Mouse (Mus musculus): ENCODE measurements around the gene Nwd1.

Gene Nwd1

DNA sequence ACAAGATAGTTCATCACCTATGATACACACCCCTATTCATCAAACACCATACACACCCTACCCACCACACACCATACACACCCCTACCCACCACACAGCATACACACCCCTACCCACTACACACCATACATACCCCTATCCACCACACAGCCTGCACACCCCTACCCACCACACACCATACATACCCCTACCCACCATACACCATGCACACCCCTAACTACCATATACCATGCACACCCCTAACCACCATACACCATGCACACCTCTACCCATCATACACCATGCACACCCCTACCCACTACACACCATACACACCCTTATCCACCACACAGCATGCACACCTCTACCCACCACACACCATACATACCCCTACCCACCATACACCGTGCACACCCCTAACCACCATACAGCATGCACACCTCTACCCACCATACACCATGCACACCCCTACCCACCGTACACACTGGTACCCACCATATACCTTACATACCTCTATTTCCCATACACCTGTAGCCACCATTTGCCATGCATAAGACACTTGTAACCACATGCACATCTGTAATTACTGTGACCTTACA, 51.9 kb downstream of the Nwd1 start:
- no peak for DNase-seq (ENCODE audit: low spot score)

DNA sequence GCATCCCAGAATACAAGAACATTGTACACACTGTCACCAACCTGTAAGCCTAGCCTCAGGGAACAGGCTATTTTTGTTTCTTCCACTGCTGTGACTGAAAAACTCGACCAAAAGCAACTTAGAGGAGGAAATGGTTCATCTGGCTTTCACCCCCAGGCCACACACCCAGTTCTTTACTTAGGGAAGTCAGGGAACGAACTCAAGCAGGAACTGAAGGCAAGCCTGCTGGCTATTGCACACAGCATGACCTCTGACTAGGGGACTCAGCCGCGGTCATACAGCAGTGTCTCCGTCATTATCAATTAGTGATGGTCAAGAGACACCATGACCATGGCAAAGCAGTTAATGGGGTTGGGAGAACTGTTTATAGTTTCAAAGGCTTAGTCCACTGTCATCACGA, 66.1 kb downstream of the Nwd1 start:
- DNase-seq (ENCODE audit: low spot score), result no peak

DNA sequence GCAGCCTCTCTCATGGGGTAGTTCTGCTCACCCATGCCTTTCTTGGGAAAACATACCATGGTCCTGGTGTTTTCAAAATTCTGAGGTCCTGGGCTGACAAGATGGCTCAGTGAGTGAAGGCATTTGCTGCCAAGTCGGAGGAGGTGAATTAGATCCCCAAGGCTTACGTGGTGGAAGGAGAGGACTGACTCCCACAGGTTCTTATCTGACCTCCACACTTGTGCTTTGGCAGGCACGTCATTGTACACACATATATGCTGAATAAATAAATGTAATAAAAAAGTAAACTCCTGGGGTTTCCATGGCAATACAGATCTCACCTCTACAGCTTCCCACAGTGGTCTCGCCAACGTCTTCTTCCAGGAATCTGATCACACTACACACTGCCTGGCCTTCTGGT, 70.1 kb downstream of the Nwd1 start:
- DNase-seq (ENCODE audit: low spot score), result no peak

DNA sequence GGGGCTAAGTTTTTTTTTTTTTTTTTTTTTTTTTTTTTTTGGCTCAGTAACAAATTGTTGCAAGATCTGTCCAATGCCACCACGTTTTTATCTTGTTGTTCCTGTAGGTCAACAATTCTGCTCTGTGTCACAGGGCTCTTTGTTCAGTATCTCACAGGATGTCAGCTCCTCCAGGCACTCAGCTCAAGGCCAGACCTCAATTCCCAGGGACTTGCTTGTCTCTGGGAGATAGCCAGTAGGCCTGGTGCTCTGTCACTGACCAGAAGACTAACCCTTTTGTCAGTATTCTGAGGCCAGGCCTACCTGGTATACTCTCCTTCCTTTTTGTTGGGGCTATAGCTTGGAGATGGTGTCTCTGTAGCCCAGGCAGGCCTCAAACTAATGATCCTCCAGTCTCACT, 74.0 kb downstream of the Nwd1 start:
- DNase-seq (ENCODE audit: low spot score), result no peak

DNA sequence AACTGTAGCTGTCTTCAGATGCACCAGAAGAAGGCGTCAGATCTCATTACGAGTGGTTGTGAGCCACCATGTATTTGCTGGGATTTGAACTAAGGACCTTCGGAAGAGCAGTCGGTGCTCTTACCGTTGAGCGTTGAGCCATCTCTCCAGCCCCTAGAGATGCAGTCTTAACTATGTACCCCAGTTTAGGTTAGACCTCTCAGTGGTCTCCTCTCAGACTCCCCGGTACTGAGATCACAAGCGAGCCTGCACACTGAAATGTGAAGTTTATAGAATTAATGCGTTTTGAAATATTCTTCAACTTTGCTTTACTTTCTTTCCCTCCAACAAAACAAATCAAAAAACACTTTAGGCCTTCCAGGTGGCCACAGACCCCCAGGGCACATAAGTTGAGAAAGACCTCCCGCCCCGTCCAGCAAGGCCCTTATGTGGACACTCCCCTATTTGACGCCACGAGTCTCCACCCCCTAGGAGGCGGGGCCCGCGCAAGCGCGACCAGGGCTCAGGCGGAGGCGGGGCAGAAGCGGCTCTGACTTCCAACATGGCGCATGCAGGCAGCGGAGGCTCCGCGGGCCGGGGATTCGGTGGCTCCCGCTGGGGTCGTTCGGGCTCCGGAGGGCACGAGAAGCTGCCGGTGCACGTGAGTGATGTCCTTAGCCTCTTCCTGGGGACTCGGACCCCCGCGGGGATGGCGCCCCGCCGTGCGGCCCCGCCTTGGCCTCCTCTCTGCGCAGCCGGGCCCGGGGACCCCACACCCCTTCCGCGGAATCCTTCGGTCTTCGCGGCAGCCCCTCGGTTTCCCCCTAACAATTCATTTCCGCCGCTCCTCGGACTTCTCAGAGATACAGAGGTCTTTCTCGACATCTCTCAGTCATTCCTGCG, 76.5 kb downstream of the Nwd1 start, which contains the start of gene Sin3b:
Sin3b (plus strand) TSS at position 517 of the 882 bp plus-strand sequence.
- peak; percentile 85 for DNase-seq (ENCODE audit: low spot score)

DNA sequence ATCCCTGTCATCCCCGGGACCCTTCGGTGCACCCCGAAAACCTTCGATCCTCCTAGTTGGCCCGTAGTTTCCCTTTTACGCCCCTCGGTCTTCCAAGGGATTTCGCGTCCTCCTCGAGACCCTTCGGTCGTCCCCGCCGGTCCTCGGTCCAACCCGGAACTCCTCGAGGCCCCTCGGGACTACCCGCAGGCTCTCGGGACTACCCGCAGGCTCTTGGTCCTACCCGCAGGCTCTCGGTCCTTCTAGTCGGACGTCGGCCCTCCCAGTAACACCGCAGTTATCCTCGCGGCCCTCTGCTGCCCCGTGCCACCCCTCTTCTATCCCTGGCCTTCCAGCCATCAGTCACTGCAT, 77.1 kb downstream of the Nwd1 start:
- no peak for DNase-seq (ENCODE audit: low spot score)

DNA sequence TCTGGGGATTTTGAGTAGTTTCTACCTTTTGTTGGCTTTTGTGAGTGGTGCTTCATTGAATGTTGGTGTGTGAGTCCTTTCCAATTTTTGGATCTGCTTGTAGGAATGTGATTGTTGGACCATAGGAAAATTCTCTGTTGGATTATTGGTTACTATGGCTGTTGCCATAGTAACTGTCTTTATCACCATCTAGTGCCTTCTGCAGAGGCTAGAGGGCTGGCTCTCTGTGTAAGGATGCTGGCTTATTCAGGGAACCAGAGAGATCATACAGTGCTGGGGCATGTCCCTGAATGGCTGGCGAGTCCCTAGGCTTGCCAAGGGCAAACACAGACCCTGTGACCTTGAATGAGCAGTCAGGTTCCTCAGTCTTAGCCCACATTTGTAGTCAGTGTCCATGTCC, 82.1 kb downstream of the Nwd1 start:
- DNase-seq (ENCODE audit: low spot score), result no peak

DNA sequence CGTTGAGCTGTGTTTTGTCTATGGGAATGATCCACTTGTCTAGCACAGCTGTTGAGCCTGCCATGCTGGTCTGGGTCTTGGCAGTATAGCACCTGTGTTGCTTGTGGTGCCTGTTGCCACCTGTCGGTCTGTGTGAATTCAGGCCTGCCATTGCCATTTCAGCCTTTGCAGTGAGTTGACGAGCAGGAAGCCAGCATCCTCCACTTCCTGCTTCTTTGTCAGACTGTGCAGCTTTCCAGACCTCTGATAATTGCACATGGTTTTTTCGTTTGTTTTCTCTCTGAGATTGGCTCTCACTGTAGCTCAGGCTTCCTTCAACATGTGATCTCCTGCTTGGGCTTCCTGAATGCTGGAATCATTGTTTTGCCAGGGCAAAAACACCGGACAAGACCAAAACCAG, 88.5 kb downstream of the Nwd1 start:
- no peak for DNase-seq (ENCODE audit: low spot score)

DNA sequence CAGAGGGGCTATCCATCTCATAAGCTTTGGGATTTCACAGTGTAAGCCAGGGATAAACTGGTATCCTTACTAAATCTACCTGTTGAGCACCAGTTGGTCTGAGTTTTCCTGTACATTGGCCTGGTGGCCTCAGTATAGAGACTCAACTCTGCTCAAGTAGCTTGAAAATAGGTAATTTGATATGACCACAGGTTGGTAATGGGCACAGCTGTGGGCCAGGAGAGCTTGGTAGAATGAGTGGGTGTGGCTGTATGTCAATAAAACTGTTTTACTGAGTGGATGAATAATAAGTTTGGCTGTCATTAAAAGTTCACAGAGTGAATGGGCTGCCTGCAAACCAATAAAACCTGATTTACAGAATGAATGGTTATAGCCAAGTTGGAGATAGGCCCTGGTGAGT, 90.4 kb downstream of the Nwd1 start:
- no peak for DNase-seq (ENCODE audit: low spot score)

DNA sequence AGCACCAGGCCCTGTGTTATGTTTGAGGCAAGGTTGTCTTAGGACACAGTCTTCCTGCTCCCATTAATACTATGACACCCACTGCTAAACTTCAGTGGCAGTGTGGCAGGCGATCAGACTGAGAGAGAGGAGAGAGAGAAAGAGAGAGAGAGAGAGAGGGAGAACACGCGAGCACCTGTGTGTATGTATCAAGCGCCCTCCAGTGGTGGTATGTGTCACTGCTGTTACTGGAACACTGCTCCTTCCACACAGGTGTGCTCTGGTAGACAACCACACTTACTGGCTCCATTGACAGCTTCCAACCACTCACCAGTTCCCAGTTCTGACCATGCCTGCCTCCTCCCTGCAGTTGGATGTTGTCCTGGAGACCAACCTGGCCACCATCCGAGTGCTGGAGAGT, 99.5 kb downstream of the Nwd1 start:
- DNase-seq (ENCODE audit: low spot score), result peak; percentile 55

DNA sequence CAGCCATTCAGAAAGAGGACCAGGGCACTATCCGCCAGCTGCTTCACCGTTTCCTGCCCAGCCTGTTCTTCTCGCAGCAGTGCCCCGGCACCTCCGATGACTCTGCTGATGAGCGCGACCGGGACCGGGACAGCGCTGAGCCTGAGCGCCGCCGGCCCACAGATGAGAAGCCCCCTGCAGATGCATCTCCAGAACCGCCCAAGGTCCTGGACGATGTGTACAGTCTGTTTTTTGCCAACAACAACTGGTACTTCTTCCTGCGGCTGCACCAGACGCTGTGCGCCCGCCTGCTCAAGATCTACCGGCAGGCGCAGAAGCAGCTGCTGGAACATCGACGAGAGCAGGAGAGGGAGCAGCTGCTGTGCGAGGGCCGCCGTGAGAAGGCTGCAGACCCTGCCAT, 103.3 kb downstream of the Nwd1 start:
- no peak for DNase-seq (ENCODE audit: low spot score)

DNA sequence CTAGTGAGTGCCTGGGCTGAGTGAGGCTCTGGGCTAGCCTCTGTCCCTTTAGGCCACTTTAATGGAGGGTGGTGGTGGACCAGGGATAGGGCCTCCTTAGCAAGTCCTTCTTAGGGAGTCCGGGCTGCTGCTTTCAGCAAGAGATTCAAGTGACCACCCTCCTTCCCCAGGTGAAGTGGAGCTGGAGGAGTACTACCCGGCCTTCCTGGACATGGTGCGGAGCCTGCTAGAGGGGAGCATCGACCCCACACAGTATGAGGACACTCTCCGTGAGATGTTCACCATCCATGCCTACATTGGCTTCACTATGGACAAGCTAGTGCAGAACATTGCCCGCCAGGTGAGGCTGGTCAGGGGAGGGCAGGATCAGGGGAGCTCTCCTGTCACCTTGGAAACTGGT, 103.8 kb downstream of the Nwd1 start:
- no peak for DNase-seq (ENCODE audit: low spot score)

DNA sequence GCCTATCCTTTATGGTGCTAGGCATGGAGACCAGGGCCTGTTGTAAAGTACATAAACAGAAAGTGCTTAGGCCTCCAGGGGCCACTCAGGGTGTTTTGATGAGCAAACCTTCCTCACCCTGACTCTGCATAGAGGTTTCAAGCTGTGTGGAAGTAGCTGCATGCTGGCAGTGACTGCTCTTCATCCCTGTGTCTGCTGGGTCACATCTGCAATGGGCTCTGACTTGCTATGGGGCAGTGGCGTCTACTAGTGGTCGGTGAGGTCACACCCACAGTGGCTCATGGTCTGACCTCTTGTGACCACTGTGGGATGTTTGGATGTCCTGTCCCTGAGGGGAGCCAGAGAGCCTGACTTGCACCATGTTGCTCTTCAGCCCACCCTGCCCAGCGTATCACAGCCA, 104.6 kb downstream of the Nwd1 start:
- no peak for DNase-seq (ENCODE audit: low spot score)

DNA sequence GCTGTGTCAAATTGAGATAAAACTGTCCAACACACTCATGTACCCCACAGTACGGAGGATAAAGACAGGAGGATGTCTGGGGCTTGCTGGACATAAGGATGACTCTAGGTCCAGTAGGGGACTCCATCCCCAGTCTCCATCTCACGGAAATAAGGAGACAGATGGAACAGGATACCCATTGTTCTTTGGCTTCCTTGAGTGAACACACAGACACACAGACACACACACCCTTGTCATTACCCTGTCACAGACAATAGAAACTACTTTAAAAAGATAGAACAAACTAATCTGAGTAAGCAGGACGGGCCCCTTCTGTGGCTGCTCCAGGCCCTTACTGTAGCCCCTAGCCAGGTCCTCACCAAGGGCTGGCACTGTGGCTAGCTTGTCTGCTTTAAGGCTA, 105.8 kb downstream of the Nwd1 start:
- DNase-seq (ENCODE audit: low spot score), result no peak

DNA sequence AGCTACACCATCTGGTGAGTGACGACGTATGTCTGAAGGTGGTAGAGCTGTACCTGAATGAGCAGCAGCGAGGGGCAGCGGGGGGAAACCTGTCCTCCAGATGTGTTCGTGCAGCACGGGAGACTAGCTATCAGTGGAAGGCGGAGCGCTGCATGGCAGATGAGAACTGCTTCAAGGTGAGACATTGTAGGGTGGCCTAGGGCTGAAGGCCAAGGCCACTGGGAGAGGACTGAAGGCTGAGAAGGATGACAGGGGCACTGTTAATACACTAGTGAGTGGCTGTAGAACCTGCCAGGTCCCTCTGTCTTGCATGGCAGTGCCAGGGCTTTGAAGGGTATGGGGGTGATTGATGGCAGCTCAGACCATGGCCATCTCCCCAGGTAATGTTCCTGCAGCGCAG, 106.7 kb downstream of the Nwd1 start:
- DNase-seq (ENCODE audit: low spot score), result no peak

DNA sequence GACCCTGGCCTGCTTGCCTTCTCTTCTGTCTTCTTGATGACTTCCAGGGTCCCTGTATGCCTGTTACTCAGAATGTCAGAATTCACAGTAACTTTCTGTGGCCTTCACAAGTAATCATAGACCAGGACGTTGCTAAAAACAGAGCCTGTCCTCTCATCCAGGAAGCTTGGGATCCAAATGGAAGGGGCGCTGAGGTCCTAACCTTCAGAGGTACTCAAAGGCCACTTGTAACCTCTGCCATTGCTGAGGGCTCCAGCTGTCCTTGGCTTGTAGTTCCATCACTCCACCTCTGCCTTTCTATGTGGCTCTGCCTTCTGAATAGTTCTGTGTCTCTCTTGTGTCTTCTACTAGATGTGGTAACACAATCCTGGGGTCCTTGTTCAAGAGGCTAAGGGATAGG, 107.3 kb downstream of the Nwd1 start:
- DNase-seq (ENCODE audit: low spot score), result no peak

DNA sequence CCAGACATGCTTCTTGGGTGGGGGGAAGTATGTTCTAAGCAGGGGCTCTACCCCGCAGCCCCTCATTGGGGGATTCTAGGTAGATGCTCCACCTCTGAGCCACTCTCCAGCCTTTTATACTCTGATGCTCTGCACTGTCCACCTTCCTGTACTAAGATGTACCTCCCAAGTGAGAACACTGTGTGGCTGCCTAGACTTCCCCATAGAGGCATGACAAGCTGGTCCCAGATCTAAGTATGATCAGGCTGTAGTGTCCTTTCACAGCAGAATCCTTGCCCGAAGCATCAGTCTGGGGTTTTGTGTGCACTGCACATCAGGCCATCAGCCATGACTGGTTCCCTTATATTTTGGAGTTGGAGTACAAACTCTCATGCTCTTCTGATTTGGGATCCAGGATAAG, 109.5 kb downstream of the Nwd1 start:
- no peak for DNase-seq (ENCODE audit: low spot score)

DNA sequence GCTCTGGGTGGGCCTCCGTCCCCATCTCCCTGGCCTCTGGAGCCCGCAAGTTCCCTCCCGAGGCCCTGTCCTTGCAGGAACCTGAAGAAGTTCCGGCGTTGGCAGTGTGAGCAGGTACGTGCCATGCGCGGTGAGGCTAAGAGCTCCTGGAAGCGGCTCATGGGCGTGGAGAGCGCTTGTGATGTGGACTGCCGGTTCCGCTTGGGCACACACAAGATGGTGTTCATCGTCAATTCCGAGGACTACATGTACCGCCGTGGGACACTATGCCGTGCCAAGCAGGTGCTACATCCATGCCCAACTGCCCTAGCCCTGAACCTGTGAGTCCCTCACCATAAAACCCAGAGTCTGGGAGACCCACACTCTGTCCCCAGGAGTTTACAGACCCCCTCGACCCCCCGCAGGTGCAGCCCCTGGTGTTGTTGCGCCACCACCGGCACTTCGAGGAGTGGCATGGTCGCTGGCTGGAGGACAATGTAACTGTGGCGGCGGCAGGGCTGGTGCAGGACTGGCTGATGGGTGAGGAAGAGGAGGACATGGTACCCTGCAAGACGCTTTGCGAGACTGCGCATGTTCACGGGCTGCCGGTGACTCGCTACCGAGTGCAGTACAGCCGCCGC, 110.4 kb downstream of the Nwd1 start:
- DNase-seq (ENCODE audit: low spot score), result no peak

DNA sequence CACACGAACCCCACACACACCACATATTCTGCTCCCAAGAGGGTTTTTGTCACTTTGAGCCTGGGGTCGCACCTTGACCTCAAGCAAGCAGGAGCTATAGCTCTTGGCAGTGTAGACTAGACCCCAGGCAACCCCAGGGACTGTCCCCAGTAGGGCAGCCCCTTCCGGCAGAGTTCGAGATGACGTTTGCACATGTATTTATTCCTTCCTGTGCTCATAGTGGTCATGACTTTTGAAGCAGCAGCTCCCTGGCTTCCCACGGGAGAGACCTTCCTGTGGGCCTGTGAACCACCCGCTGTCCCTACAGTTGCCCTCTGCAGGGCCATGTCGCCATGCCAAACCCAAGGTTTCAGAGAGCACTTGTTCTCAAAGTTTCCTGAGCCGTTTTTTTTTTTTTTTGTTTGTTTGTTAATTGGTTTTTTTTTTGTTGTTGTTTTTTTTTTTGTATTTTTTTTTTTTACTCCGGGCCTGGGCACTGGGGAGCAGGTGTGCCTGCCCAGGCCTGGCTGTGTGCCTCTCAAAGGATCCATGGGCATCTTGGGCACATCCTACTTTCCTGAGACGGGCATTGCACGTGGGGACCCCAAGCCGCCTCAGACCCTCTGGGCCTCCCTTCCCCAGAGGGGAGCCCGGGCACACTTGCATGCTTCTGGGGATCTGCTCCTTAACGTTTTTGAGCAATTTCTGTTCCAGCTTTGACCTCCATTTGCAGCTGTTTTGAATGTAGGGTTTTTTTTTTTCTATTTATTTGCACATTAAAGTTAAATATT, 111.1 kb downstream of the Nwd1 start:
- no peak for DNase-seq (ENCODE audit: low spot score)

DNA sequence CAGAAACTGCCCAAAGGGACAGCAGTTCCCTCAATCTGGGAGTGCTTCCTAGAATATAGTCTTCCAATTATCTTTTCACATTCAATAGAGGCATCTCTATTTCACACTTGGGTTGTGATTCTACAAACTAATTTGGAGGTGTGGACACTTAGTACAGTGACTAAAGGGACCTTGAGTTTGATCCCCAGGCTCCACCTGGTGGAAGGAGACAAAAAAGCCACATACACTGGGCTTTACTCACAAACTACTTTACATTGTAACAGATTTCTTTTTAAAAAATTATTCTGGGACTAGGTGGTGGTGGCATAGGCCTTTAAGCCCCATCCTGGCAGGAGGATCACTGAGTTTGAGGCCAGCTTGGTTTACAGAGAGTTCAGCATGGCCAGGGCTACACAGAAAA, 111.8 kb downstream of the Nwd1 start:
- DNase-seq (ENCODE audit: low spot score), result no peak

DNA sequence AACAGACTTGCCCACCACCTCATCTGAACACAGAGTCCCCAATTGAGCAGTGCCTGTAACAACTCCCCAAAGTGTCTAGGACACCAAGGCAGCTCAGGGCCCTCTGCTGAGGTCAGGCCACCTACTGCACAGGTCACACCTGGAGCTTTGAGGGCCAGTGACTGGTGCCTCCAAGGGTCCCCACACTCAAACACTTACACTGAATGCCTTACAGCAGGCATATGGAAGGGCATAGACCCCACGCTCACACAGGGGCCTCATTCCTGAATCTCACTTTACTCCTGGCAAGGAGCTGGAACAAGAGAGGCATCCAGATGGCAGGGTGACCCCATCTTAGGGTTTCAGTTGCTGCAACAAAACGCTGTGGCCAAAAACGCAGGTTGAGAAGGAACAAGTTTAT, 113.7 kb downstream of the Nwd1 start:
- no peak for DNase-seq (ENCODE audit: low spot score)

DNA sequence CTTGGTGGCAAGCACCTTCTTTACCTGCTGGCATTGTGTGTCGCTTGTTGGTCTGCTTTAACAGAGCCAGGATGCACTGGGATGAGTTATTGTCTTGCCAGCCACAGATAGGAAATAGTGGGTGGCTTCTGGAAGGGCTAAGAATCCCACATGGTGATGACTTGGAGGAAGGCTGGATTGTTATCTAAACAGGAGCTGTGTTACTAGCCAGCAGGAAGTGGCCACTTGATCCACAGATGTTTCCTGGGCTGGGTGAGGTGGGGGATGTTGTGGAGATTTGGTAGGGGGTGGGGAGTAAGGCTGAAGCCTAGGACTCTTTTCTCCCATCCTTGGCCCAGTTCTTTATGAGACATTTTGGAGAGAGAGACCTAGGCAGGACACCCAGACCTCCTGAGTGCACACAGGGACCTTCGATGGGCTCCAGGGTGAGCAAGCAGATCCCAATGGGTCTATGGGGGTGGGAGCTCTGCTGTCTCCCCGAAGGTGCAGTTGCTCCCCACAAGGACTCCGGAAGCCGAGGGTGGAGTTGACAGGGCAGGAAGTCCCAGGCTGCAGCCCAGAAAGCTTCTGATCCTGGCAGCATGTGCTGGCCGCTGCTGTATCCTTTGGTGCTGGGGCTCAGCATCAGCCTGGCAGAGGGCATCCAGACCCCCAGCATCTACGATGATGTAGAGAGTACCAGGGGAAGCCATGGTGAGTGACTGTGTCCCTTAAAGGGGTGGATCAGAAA, 115.0 kb downstream of the Nwd1 start, which contains the start of gene F2rl3:
F2rl3 (plus strand) TSS at position 559 of the 730 bp plus-strand sequence.
- no peak for DNase-seq (ENCODE audit: low spot score)

Data from left cerebral cortex, adult 11 months (tissue).